Mouse (Mus musculus) kidney, postnatal 25 days (tissue): ENCODE measurements around the gene Polr2h.
A peak's percentile ranks its signal among the peaks of the same experiment; 100 is the strongest.

Experiments used
- DNase-seq, 2 experiments: peaks; one replicate each; pipeline ENCODE4 v3.0.0; 2021; ENCODE audit warnings: mixed read lengths in 2 of 2

Gene Polr2h

GRCm38 (mm10) chr16:20701729-20702521 is 15.5 kb upstream of the Polr2h start:
- DNase-seq = no peak

DNA sequence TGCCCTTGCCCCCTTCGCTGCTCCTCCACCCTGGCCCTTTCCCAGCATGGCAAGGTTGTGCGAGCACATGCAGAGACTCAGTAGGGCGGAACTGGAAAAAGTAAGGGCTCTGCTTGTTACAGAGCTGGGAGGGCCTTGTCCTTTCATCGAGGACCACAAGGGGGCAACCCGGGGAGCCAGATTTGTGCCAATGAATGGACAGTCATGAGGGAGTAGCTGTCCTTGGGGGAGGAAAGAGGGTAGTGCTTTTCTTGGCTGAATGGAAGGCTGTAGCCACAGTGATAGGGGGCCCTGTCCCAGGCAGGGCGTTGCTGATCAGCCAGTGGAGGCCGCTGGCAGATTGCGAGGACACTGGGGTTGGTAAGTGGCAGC is 15.0 kb upstream of the Polr2h start:
- peak; percentile 77 to 84 for DNase-seq

- DNase-seq = no peak
These were observed 14.4 kb upstream of the Polr2h start for GRCm38 (mm10) chr16:20703071-20703470.

GRCm38 (mm10) chr16:20703699-20704400 is 13.6 kb upstream of the Polr2h start:
- DNase-seq = no peak

DNA sequence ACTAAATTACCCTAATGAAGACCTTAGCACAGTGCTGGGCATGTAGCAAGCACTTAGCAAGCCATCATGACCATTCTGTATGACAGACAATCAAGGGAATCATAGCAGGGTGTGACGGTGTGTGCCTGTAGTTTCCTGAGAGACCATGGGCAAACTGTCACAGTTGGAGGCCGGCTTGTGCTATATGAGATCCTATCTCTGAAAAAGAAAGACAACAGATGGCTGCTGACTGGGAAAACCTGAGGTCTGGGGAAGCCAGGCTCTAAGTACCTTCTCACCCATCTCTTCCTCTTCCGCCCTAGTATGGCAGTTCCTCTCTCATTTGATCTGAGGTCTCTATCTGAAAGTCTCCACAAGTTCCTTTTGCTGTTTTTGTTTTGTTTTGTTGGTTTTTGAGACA is 11.7 kb upstream of the Polr2h start:
- no peak for DNase-seq

GRCm38 (mm10) chr16:20706407-20707055 is 10.9 kb upstream of the Polr2h start:
- peak in 1 of 2 experiments; percentile 33 for DNase-seq

DNA sequence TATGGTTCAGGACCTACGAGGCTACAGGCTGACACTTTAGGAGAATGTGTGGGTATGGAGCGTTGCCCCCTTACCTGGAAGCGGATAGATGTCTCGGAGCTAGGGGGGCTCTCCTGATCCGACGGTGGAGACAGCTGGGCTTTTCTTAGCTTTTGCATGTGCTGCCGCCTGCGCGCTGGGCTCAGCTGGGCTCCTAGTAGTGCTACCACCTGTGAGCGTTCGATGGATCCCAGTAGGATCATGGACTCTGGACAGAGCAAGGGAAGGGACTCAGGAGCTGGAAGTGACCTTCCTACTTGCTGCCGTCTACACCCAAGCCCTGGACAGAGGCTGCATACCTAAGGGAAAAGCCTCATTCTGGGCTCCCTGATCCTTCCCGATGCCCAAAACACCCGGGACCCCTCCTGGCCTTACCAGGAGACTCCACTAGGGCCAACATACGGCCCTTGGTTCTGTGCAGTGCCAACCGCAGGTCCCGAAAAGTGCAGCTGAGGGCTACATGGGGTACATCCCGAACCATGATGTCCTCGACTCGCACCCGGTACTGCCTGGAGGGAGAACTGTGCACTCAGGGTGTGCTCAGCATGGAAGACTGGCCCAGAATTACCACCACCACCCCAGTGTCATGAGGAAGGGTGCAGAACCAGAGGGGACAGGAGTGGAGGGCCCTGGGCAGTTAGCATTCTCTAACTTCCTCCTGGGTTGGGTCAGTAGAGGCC is 9.1 kb upstream of the Polr2h start:
- DNase-seq = no peak

- peak in 1 of 2 experiments; percentile 45 for DNase-seq
These were observed 8.3 kb upstream of the Polr2h start for GRCm38 (mm10) chr16:20708939-20709734.

DNA sequence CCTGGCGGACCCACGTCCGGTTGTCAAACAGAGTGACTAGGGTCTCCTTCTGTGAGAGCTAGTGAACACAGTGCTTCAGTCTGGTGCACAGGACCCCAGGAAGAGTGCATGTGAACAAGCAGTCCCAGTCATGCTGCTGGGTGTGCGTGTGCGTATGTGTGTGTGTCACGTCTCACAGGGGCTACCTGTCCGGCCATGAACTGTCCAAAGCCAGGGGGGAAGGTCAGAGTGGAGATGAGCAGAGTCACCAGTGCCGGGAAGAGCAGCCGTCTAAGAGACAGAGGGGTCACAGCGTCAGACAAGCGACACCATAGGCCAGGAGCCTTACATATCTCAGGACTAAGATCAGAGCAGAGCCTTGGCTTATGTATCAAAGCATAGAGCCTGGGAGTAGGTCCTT is 7.1 kb upstream of the Polr2h start:
- DNase-seq = no peak

GRCm38 (mm10) chr16:20710810-20711209 is 6.7 kb upstream of the Polr2h start:
- no peak for DNase-seq

GRCm38 (mm10) chr16:20712190-20712589 is 5.3 kb upstream of the Polr2h start:
- DNase-seq = no peak

GRCm38 (mm10) chr16:20712889-20713288 is 4.6 kb upstream of the Polr2h start:
- DNase-seq = no peak

- no peak for DNase-seq
These were observed 3.0 kb upstream of the Polr2h start for GRCm38 (mm10) chr16:20714307-20715080.

DNA sequence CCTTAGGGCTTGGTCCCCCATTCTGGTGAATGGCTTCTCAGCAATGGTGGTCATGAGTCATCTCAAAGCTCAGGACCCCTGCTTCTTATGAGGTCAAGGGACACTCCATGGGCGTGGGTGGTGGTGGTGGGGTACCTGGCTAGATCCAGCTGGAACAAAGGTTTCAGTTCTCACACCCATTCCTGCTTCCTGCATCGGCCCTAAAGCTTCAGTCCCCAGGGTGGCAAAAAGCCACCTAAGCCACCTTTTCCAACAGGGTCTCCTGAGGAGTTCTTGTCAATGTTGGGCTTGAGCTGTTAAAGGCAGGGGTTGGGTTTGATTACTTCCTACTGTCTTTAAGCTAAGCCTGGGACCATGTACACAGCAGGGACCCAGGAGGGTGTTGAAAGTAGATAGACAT is 2.3 kb upstream of the Polr2h start:
- no peak for DNase-seq

DNA sequence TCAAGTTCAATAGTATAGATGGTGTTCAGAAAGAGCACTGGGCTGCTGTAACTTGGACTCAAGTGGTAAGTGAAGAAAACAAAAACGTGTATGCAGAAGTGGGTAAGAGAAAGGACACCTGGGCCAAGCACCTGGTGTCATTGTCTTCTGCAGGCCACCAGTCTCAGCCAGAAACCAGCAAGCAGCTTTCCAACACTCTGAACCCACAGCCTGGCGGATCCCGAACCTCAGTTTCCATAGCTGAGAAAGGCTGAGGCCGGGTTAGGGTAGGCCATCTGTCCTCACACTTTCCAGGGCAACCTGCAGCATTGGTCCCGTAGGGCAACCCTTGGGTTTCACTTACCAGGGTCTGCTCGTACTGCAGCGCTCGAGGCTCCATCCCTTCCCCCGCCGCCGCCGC is 1.9 kb upstream of the Polr2h start:
- no peak for DNase-seq

- DNase-seq = peak; percentile 77 to 94
These were observed 1.3 kb upstream of the Polr2h start for GRCm38 (mm10) chr16:20715976-20716840.

GRCm38 (mm10) chr16:20716841-20717180 is 654 bp upstream of the Polr2h start:
- no peak for DNase-seq

DNA sequence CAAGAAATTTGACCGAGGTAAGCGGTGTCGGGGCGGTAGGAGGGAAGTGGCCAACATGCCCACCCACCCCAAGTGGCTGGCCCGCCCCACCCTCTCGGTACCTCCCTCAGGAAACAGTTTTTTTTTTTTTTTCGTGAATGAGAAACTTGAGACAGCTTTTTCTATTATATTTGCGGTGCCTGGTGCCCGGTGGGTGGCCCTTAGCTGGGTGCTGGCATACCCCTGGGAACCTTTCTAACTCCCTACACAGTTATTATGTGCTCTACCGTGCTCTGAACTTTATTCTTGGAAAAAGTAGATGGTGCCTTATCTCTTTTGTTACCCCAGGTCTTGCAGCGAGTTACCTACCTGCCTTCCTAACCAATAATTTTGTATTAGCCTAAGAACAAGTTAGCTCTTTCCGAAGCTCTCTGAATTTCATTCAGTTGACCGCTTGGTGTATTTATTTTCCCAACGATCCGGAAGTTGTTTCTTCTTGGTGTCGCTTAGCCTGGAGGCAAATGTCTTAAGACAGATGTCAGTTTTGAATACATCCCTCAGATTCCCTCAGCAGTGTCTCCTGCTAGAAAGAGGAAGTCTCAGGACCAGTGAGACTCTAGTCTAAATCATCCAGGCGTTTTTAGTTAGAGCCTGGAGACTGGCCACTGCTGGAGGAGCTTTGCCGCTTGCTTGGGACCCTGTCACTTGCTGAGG is 659 bp downstream of the Polr2h start:
- no peak for DNase-seq

DNA sequence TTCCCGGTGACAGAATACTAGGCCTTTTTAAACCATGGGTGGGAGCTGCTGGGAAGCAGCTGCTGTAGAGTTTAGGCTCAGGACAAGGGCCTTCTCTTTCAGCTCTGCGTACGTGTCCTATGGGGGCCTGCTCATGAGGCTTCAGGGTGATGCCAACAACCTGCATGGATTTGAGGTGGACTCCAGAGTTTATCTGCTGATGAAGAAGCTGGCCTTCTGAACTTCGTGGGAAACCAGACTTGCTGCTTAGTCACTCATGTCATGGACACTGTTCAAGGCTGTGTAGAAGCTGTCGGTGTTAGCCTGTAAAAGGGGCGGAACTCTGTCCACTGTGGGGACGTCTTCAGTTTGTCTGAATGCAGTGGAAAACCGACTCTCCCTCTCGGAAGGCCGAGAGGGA is 4.3 kb downstream of the Polr2h start:
- no peak for DNase-seq

DNA sequence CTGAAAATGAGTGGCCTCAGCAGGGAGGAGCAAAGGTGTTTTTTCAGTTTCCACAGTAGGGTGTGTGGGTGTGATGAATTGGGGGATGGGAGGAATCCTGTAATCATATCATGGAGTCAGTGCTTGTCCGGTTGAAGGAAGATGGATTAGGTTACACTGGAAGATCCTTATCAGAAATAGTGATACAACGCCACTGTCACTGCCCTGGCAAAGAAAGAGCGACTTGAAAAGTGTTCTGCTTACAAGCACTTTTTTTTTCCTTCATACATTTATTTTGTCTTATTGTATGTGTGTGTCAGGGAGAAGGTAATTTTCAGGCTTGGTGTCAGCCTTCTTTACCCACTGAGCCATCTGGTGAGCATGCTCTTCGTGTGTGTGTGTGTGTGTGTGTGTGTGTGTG is 5.3 kb downstream of the Polr2h start:
- no peak for DNase-seq
